Comparison of ENCODE assay signal across 8 mouse cellular contexts in the genomic region with DNA sequence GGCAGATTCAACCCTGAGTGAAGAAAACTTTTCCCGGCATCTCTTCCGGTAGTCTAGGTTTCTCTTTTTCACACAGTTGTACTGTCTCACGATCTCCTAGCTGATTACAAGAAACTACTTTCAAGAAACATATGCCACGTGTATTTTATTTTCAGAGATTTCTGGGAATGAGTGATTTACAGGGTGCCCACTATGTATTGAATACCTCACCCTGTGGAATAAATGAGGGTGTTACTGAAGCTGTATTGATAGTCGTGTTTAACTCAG. TPM values are rescaled to one million over a fixed set of nuclear protein-coding genes. Genes with fewer than 3 reads are reported as not detected.
DNase-seq lines count a peak whose midpoint lies in the region; ATAC-seq and TF ChIP-seq lines count a peak whose summit lies in the region.

No protein-coding gene starts in this region.

- peak overlapping the region; percentile 60 for H3K9ac ChIP-seq in embryonic facial prominence, embryonic 15.5 days
- H3K9ac ChIP-seq in intestine, embryonic 15.5 days = peak overlapping the region; percentile 64

- no peak for TF ChIP-seq POLR2A in myocyte (IDR thresholded peaks at IDR 0.05; ENCODE audit: insufficient read length, low read depth)

- DNase-seq in layer of hippocampus, adult 2 months (ENCODE audit: low spot score in 2 of 2) = no peak
- no peak for DNase-seq in layer of hippocampus, adult 9-11 months
- DNase-seq in natural killer cell, adult 2 months (ENCODE audit: low spot score in 2 of 2) = no peak
- DNase-seq in thymus, postnatal 25 days = no peak

- H3K9me3 ChIP-seq in embryonic facial prominence, embryonic 15.5 days (replicated peaks) = peaks cover 11% of the 10 kb centered on the region; the same call in 1 of the 2 replicates
- no peaks in the 10 kb centered on the region for H3K9me3 ChIP-seq in intestine, embryonic 15.5 days

- H3K27ac ChIP-seq in layer of hippocampus, adult 2 months = no peak overlapping the region
- peak overlapping the region; percentile 93 for H3K27ac ChIP-seq in embryonic facial prominence, embryonic 15.5 days (replicated peaks)
- peak overlapping the region; percentile 78; the same call in 1 of the 2 replicates for H3K27ac ChIP-seq in intestine, embryonic 15.5 days

- H3K4me2 ChIP-seq in embryonic facial prominence, embryonic 15.5 days (replicated peaks) = peak overlapping the region; percentile 65
- H3K4me2 ChIP-seq in intestine, embryonic 15.5 days (replicated peaks) = peak overlapping the region; percentile 85
- peak overlapping the region; percentile 30 for H3K4me2 ChIP-seq in myocyte (ENCODE audit: low read depth)

- peaks cover 8% of the 10 kb centered on the region; the same call in 1 of the 2 replicates for H3K36me3 ChIP-seq in embryonic facial prominence, embryonic 15.5 days
- H3K36me3 ChIP-seq in intestine, embryonic 15.5 days = no peaks in the 10 kb centered on the region
- H3K36me3 ChIP-seq in myocyte (ENCODE audit: control insufficient read depth, insufficient read depth) = no peaks in the 10 kb centered on the region

- no peaks in the 10 kb centered on the region for H3K4me1 ChIP-seq in embryonic facial prominence, embryonic 15.5 days
- no peaks in the 10 kb centered on the region for H3K4me1 ChIP-seq in intestine, embryonic 15.5 days (replicated peaks)

- no peaks in the 10 kb centered on the region for H3K27me3 ChIP-seq in embryonic facial prominence, embryonic 15.5 days
- H3K27me3 ChIP-seq in intestine, embryonic 15.5 days (replicated peaks) = no peaks in the 10 kb centered on the region
- no peaks in the 10 kb centered on the region for H3K27me3 ChIP-seq in myocyte (ENCODE audit: control insufficient read depth, insufficient read depth, insufficient read length)

- no peak overlapping the region for H3ac ChIP-seq in myocyte (ENCODE audit: control insufficient read depth, insufficient read length)

- no peak for TF ChIP-seq CTCF in layer of hippocampus, adult 2 months (conservative IDR thresholded peaks at IDR 0.05)

- peak; percentile 9; the same call in 1 of the 2 replicates for ATAC-seq in embryonic facial prominence, embryonic 15.5 days (ENCODE audit: insufficient number of reproducible peaks, low FRiP score, low TSS enrichment, low read depth)
- no peak; the same call in 1 of the 2 replicates for ATAC-seq in intestine, embryonic 15.5 days
- ATAC-seq in cerebellum, adult (ENCODE audit: insufficient number of reproducible peaks, low FRiP score, low TSS enrichment) = no peak

- no peaks in the 10 kb centered on the region for H3K79me2 ChIP-seq in myocyte (ENCODE audit: control insufficient read depth, insufficient read depth)

- peak overlapping the region; percentile 66 for H3K4me3 ChIP-seq in layer of hippocampus, adult 2 months
- peak overlapping the region; percentile 62 for H3K4me3 ChIP-seq in embryonic facial prominence, embryonic 15.5 days (replicated peaks)
- peak overlapping the region; percentile 58 for H3K4me3 ChIP-seq in intestine, embryonic 15.5 days (replicated peaks)
- no peak overlapping the region for H3K4me3 ChIP-seq in myocyte

- under 1% methylated on average over 5 of the region's 5 CpGs for WGBS in embryonic facial prominence, embryonic 15.5 days
- 4% methylated on average over 5 of the region's 5 CpGs for WGBS in intestine, embryonic 15.5 days

TF ChIP-seq in myocyte, 11 proteins besides CTCF, POLR2A, EP300 and RAD21:
- no peak for TF ChIP-seq SRF (IDR thresholded peaks at IDR 0.05; ENCODE audit: control insufficient read depth, insufficient read length, low read depth)
- no peak for TF ChIP-seq POLR2AphosphoS2 (IDR thresholded peaks at IDR 0.05; ENCODE audit: insufficient read length, low read depth)
- TF ChIP-seq E2F4 (IDR thresholded peaks at IDR 0.05; ENCODE audit: insufficient read depth) = no peak
- no peak for TF ChIP-seq TCF3 (IDR thresholded peaks at IDR 0.05; ENCODE audit: insufficient read length, low read depth)
- no peak for TF ChIP-seq CEBPB (IDR thresholded peaks at IDR 0.05; ENCODE audit: insufficient read depth, poor library complexity, severe bottlenecking)
- no peak for TF ChIP-seq TCF12 (IDR thresholded peaks at IDR 0.05; ENCODE audit: insufficient read depth, poor library complexity, severe bottlenecking)
- TF ChIP-seq USF1 (IDR thresholded peaks at IDR 0.05; ENCODE audit: low read depth) = no peak
- no peak for TF ChIP-seq REST (IDR thresholded peaks at IDR 0.05; ENCODE audit: insufficient read depth, insufficient read length)
- no peak for TF ChIP-seq MAX (IDR thresholded peaks at IDR 0.05; ENCODE audit: low read depth)
- TF ChIP-seq MYOD1 (IDR thresholded peaks at IDR 0.05; ENCODE audit: control insufficient read depth in 1 of 3, insufficient read length in 2 of 3, low read depth in 2 of 3) = no peak
- TF ChIP-seq MYOG (IDR thresholded peaks at IDR 0.05; ENCODE audit: control insufficient read depth in 1 of 3, insufficient read depth in 1 of 3, insufficient read length in 2 of 3, low read depth in 2 of 3) = no peak

RNA-seq across cellular contexts. Expression of gene Pabpc4l, which starts 0.2 kb away (rescaled TPM):
- 1 to 10 TPM in 1 of 2 experiments, under 1 TPM in 1; 0.61 to 1.2 TPM for total RNA-seq in layer of hippocampus, adult 2 months (2021)
- 18.9 and 19.8 TPM in 2 replicates for polyA plus RNA-seq in embryonic facial prominence, embryonic 15.5 days (2015; fragmentation: Nextera tagmentation; extraction: Ambion mirVana)
- 7.8 and 9.9 TPM in 2 replicates for polyA plus RNA-seq in intestine, embryonic 15.5 days (2015; fragmentation: Nextera tagmentation; extraction: Ambion mirVana)
- polyA plus RNA-seq in myocyte (2012; fragmentation: generic; extraction: Trizol) = not detected

Comparison
In these comparisons a context has a peak if more than half of its experiments do, and no peak if none do; other contexts are left out.
1. H3K4me2 ChIP-seq: peak in every context shown above with its lines; median percentile 85 in intestine, embryonic 15.5 days; 65 in embryonic facial prominence, embryonic 15.5 days; 30 in myocyte.